Mouse (Mus musculus) embryonic facial prominence, embryonic 13.5 days (tissue): Measurements from ENCODE around the gene Nek8. TPM values are rescaled to one million over a fixed set of nuclear protein-coding genes. Genes with fewer than 3 reads are reported as not detected.

Experiments used
- ATAC-seq: fragments of 200-750 bp; cut with Nextera tagmentation; 2 replicates; pipeline ENCODE4 v1.8.0; 2017; ENCODE audit warnings: low read depth; ENCODE audit not compliant: insufficient number of reproducible peaks, insufficient read depth, low FRiP score, low TSS enrichment
- H3K27ac ChIP-seq: fragments of 300-500 bp; sonication (generic); 2 replicates; pipeline ENCODE4 v1.5.1; 2015; ENCODE audit warnings: moderate library complexity, mild to moderate bottlenecking, inconsistent platforms
- H3K27me3 ChIP-seq: fragments of 300-500 bp; sonication (generic); 2 replicates; pipeline ENCODE4 v1.6.1; 2015; ENCODE audit warnings: mild to moderate bottlenecking, inconsistent platforms
- H3K36me3 ChIP-seq: fragments of 300-500 bp; sonication (generic); 2 replicates; pipeline ENCODE4 v1.6.1; 2015; ENCODE audit warnings: mild to moderate bottlenecking, inconsistent platforms
- H3K4me1 ChIP-seq: fragments of 300-500 bp; sonication (generic); 2 replicates; pipeline ENCODE4 v1.6.1; 2015; ENCODE audit warnings: inconsistent platforms
- H3K4me2 ChIP-seq: fragments of 300-500 bp; sonication (generic); 2 replicates; pipeline ENCODE4 v1.6.1; 2015; ENCODE audit warnings: moderate library complexity, mild to moderate bottlenecking, inconsistent platforms
- H3K4me3 ChIP-seq: fragments of 300-500 bp; sonication (generic); 2 replicates; pipeline ENCODE4 v1.5.1; 2015; ENCODE audit warnings: mild to moderate bottlenecking, inconsistent platforms
- H3K9ac ChIP-seq: fragments of 300-500 bp; sonication (generic); 2 replicates; pipeline ENCODE4 v1.6.1; 2015; ENCODE audit warnings: mild to moderate bottlenecking, inconsistent platforms
- H3K9me3 ChIP-seq: fragments of 300-500 bp; sonication (generic); 2 replicates; pipeline ENCODE4 v1.6.1; 2016; ENCODE audit warnings: inconsistent platforms
- WGBS: fragments of 180-500 bp; shearing (Covaris S2); methylation state at CpG from one replicate; pipeline ENCODE4 v1.1.7; 2015; ENCODE audit warnings: mixed read lengths; 5-methylcytosine and 5-hydroxymethylcytosine counted together
- polyA plus RNA-seq: library from polyadenylated mRNA; unstranded; fragments of >200 nt; fragmentation: Nextera tagmentation; extraction: Ambion mirVana; gene quantifications from 2 replicates; pipeline ENCODE4 v1.2.1, GENCODE M21; 2015

Nek8 gene
- polyA plus RNA-seq, result 17.4 and 18.1 TPM in 2 replicates

- Histone ChIP-seq H3K4me2 (peak within 1 kb of the TSS; percentile 77), H3K9me3 (no peaks in the 10 kb centered on the region), H3K9ac (peak within 1 kb of the TSS; percentile 77), H3K27ac (peak within 1 kb of the TSS; percentile 96), H3K4me1 (peaks cover 42% of the 10 kb centered on the region), H3K36me3 (peaks cover 30% of the 10 kb centered on the region), H3K4me3 (peak within 1 kb of the TSS; percentile 62), H3K27me3 (no peaks in the 10 kb centered on the region)
- ATAC-seq, result peak; percentile 35; the same call in 1 of the 2 replicates
- under 1% methylated on average over 32 of the region's 32 CpGs for WGBS
Observed at GRCm38 (mm10) chr11:78176402-78176862, at the start of gene Nek8, which contains the start of gene Tlcd1. Gene Nek8, minus strand, starts transcription at chr11:78176675. Gene Tlcd1, plus strand, starts transcription at chr11:78176711.

- 89% methylated on average over 4 of the region's 4 CpGs for WGBS
- no peak overlapping the region for H3K9ac ChIP-seq
Observed at GRCm38 (mm10) chr11:78223586-78223985, 47.1 kb upstream of the Nek8 start.

GRCm38 (mm10) chr11:78215709-78216317 is 39.3 kb upstream of the Nek8 start:
- Histone ChIP-seq H3K4me2 (no peak overlapping the region), H3K4me1 (no peaks in the 10 kb centered on the region), H3K27ac (no peak overlapping the region), H3K9me3 (no peaks in the 10 kb centered on the region), H3K27me3 (no peaks in the 10 kb centered on the region), H3K36me3 (peaks cover 97% of the 10 kb centered on the region), H3K4me3 (no peak overlapping the region), H3K9ac (no peak overlapping the region)
- 89% methylated on average over 11 of the region's 11 CpGs for WGBS
- ATAC-seq, result no peak

More at GRCm38 (mm10) chr11:78223586-78223985, 47.1 kb upstream of the Nek8 start:
- Histone ChIP-seq H3K9me3 (no peaks in the 10 kb centered on the region), H3K4me3 (no peak overlapping the region), H3K4me1 (no peaks in the 10 kb centered on the region), H3K27ac (no peak overlapping the region), H3K4me2 (no peak overlapping the region), H3K27me3 (no peaks in the 10 kb centered on the region), H3K36me3 (peaks cover 97% of the 10 kb centered on the region)
- no peak for ATAC-seq

- Histone ChIP-seq H3K9ac (no peak overlapping the region), H3K27me3 (no peaks in the 10 kb centered on the region), H3K4me1 (no peaks in the 10 kb centered on the region), H3K4me2 (no peak overlapping the region), H3K9me3 (no peaks in the 10 kb centered on the region), H3K4me3 (no peak overlapping the region), H3K27ac (no peak overlapping the region), H3K36me3 (peaks cover 98% of the 10 kb centered on the region)
- ATAC-seq, result no peak
- WGBS, result 95% methylated on average over 14 of the region's 14 CpGs
Observed at GRCm38 (mm10) chr11:78213086-78213817, 36.8 kb upstream of the Nek8 start.

GRCm38 (mm10) chr11:78211513-78211912 is 35.0 kb upstream of the Nek8 start:
- Histone ChIP-seq H3K9me3 (no peaks in the 10 kb centered on the region), H3K27ac (no peak overlapping the region), H3K36me3 (peaks cover 99% of the 10 kb centered on the region), H3K4me3 (no peak overlapping the region), H3K27me3 (no peaks in the 10 kb centered on the region), H3K4me1 (no peaks in the 10 kb centered on the region), H3K4me2 (no peak overlapping the region), H3K9ac (no peak overlapping the region)
- no peak for ATAC-seq
- 80% methylated on average over 5 of the region's 5 CpGs for WGBS

- H3K9me3 ChIP-seq, result no peaks in the 10 kb centered on the region
- no peak overlapping the region for H3K27ac ChIP-seq
- no peaks in the 10 kb centered on the region for H3K4me1 ChIP-seq
- ATAC-seq, result no peak
- H3K27me3 ChIP-seq, result no peaks in the 10 kb centered on the region
- H3K9ac ChIP-seq, result no peak overlapping the region
- 68% methylated on average over 7 of the region's 7 CpGs for WGBS
- no peak overlapping the region for H3K4me3 ChIP-seq
- no peak overlapping the region for H3K4me2 ChIP-seq
- peaks cover 99% of the 10 kb centered on the region for H3K36me3 ChIP-seq
Observed at GRCm38 (mm10) chr11:78210615-78211014, 34.1 kb upstream of the Nek8 start.

- Histone ChIP-seq H3K36me3 (peaks cover 100% of the 10 kb centered on the region), H3K4me2 (no peak overlapping the region), H3K27ac (no peak overlapping the region), H3K4me3 (no peak overlapping the region), H3K4me1 (no peaks in the 10 kb centered on the region), H3K27me3 (no peaks in the 10 kb centered on the region), H3K9ac (no peak overlapping the region), H3K9me3 (no peaks in the 10 kb centered on the region)
- 93% methylated on average over 6 of the region's 6 CpGs for whole genome bisulfite sequencing
- no peak for ATAC-seq
Observed at GRCm38 (mm10) chr11:78209886-78210285, 33.4 kb upstream of the Nek8 start.

GRCm38 (mm10) chr11:78207190-78207589 is 30.7 kb upstream of the Nek8 start:
- no peaks in the 10 kb centered on the region for H3K4me1 ChIP-seq
- ATAC-seq, result no peak
- H3K4me2 ChIP-seq, result no peak overlapping the region
- H3K9ac ChIP-seq, result no peak overlapping the region
- H3K27ac ChIP-seq, result no peak overlapping the region
- peaks cover 93% of the 10 kb centered on the region for H3K36me3 ChIP-seq
- H3K27me3 ChIP-seq, result no peaks in the 10 kb centered on the region
- H3K4me3 ChIP-seq, result no peak overlapping the region
- H3K9me3 ChIP-seq, result no peaks in the 10 kb centered on the region
- 89% methylated on average over 7 of the region's 7 CpGs for WGBS

GRCm38 (mm10) chr11:78205361-78206206 is 29.1 kb upstream of the Nek8 start:
- Histone ChIP-seq H3K9me3 (no peaks in the 10 kb centered on the region), H3K27me3 (no peaks in the 10 kb centered on the region), H3K9ac (no peak overlapping the region), H3K4me3 (no peak overlapping the region), H3K36me3 (peaks cover 77% of the 10 kb centered on the region), H3K4me1 (no peaks in the 10 kb centered on the region), H3K4me2 (no peak overlapping the region), H3K27ac (no peak overlapping the region)
- 79% methylated on average over 13 of the region's 13 CpGs for WGBS
- ATAC-seq, result no peak

GRCm38 (mm10) chr11:78204287-78204686 is 27.8 kb upstream of the Nek8 start:
- H3K36me3 ChIP-seq, result peaks cover 64% of the 10 kb centered on the region
- H3K27me3 ChIP-seq, result no peaks in the 10 kb centered on the region
- H3K9me3 ChIP-seq, result no peaks in the 10 kb centered on the region
- no peak overlapping the region for H3K4me3 ChIP-seq
- H3K4me2 ChIP-seq, result no peak overlapping the region
- no peak overlapping the region for H3K9ac ChIP-seq
- no peaks in the 10 kb centered on the region for H3K4me1 ChIP-seq
- ATAC-seq, result no peak
- H3K27ac ChIP-seq, result no peak overlapping the region
- 85% methylated on average over 6 of the region's 6 CpGs for WGBS

GRCm38 (mm10) chr11:78202372-78202771 is 25.9 kb upstream of the Nek8 start:
- H3K9ac ChIP-seq, result no peak overlapping the region
- no peaks in the 10 kb centered on the region for H3K27me3 ChIP-seq
- H3K4me3 ChIP-seq, result no peak overlapping the region
- WGBS, result 95% methylated on average over 3 of the region's 3 CpGs
- H3K27ac ChIP-seq, result no peak overlapping the region
- H3K4me1 ChIP-seq, result no peaks in the 10 kb centered on the region
- ATAC-seq, result no peak
- H3K36me3 ChIP-seq, result peaks cover 45% of the 10 kb centered on the region
- no peaks in the 10 kb centered on the region for H3K9me3 ChIP-seq
- no peak overlapping the region for H3K4me2 ChIP-seq
